Mouse (Mus musculus) left cerebral cortex, postnatal 4 days (tissue): ENCODE results near the gene Smok3a. TPM values are rescaled to one million over a fixed set of nuclear protein-coding genes. Genes with fewer than 3 reads are reported as not detected.

Source experiments
- total RNA-seq, 2 experiments: library from RNA; stranded (reverse); gene quantifications; 2 replicates each; pipeline ENCODE4 v1.2.3; 2021

Gene Smok3a
- total RNA-seq, 2 experiments from 2014 or later = not detected

Other genes starting within 250 kb of the Smok3a start
- gene Ppp1r35, start 242.4 kb upstream of the Smok3a start, total RNA-seq = 10 to 100 TPM; 28.4 to 38.6 TPM
- gene Mepce, start 233.6 kb upstream of the Smok3a start, total RNA-seq = 10 to 100 TPM; 32.9 to 35.2 TPM
- gene Zcwpw1, start 233.5 kb upstream of the Smok3a start, total RNA-seq = 1 to 10 TPM; 5.4 to 6.1 TPM
- 1 to 10 TPM in 1 of 2 experiments, under 1 TPM in 1; 0.91 to 1.0 TPM for gene Pilra, start 185.0 kb upstream of the Smok3a start, total RNA-seq
- gene Pilrb1, start 163.2 kb upstream of the Smok3a start, total RNA-seq = not detected
- not detected for gene Pilrb2, start 149.4 kb upstream of the Smok3a start, total RNA-seq
- gene Cyp3a13, start 99.6 kb upstream of the Smok3a start, total RNA-seq = not detected
- gene Gjc3, start 58.2 kb upstream of the Smok3a start, total RNA-seq = under 1 TPM; 0.58 to 0.76 TPM
- not detected for gene Azgp1, start 39.7 kb upstream of the Smok3a start, total RNA-seq
- not detected for gene Smok3b, start 168 bp downstream of the Smok3a start, total RNA-seq
- not detected for gene Smok3c, start 31.9 kb downstream of the Smok3a start, total RNA-seq
- 10 to 100 TPM; 44.6 to 45.1 TPM for gene Zkscan1, start 63.8 kb downstream of the Smok3a start, total RNA-seq
- gene Zscan21, start 95.6 kb downstream of the Smok3a start, total RNA-seq = 10 to 100 TPM; 34.9 to 35.7 TPM
- gene Zfp113, start 134.5 kb downstream of the Smok3a start, total RNA-seq = 10 to 100 TPM; 13.1 to 13.2 TPM
- 100 to 1,000 TPM; 126 to 131 TPM for gene Cops6, start 139.8 kb downstream of the Smok3a start, total RNA-seq
- 10 to 100 TPM; 33.2 to 37.3 TPM for gene Ap4m1, start 150.7 kb downstream of the Smok3a start, total RNA-seq
- 10 to 100 TPM; 34.9 to 37.6 TPM for gene Mcm7, start 151.2 kb downstream of the Smok3a start, total RNA-seq
- 10 to 100 TPM; 28.6 to 30.7 TPM for gene Taf6, start 166.2 kb downstream of the Smok3a start, total RNA-seq
- 10 to 100 TPM; 17.1 to 18.4 TPM for gene Cnpy4, start 166.2 kb downstream of the Smok3a start, total RNA-seq
- 10 to 100 TPM in 1 of 2 experiments, 1 to 10 TPM in 1; 7.9 to 10.4 TPM for gene Mblac1, start 173.1 kb downstream of the Smok3a start, total RNA-seq
- under 1 TPM in 1 of 2 experiments, not detected in 1; 0.20 TPM for gene Nxpe5, start 204.6 kb downstream of the Smok3a start, total RNA-seq
- gene Lamtor4, start 234.2 kb downstream of the Smok3a start, total RNA-seq = 10 to 100 TPM; 53.1 to 60.1 TPM
- 10 to 100 TPM; 90.0 to 98.2 TPM for gene BC037034, start 242.8 kb downstream of the Smok3a start, total RNA-seq